ENCODE assay signal across 8 mouse cellular contexts in genomic region chr19:57357811-57358210, GRCm38 (mm10). TPM values are rescaled to one million over a fixed set of nuclear protein-coding genes. Genes with fewer than 3 reads are reported as not detected.
DNase-seq lines count a peak whose midpoint lies in the region; ATAC-seq and TF ChIP-seq lines count a peak whose summit lies in the region.
"Had no signal": no experiment of that assay in that cellular context is flagged by ENCODE, and none has a peak within 500 bp of the region (broad histone marks: within the 10 kb centered on the region; RNA-seq: fewer than 3 reads in every experiment).

No protein-coding gene starts in this region.

- no peak for TF ChIP-seq POLR2A in thymus, adult 2 months (IDR thresholded peaks at IDR 0.05; ENCODE audit: control insufficient read depth, extremely low read depth, insufficient read depth, low read length, poor library complexity)

- no peak for TF ChIP-seq CTCF in thymus, adult 2 months (IDR thresholded peaks at IDR 0.05; ENCODE audit: borderline replicate concordance, control insufficient read depth, extremely low read depth, insufficient read depth, low read length, poor library complexity)

- ATAC-seq in hindbrain, embryonic 15.5 days (ENCODE audit: low FRiP score, low read depth): no peak
- ATAC-seq in hindbrain, embryonic 13.5 days (ENCODE audit: low FRiP score): no peak
- no peak for ATAC-seq in intestine, embryonic 16.5 days
- ATAC-seq: midbrain, embryonic 13.5 days had no signal

- no peak overlapping the region for H3K9ac ChIP-seq in hindbrain, embryonic 15.5 days
- H3K9ac ChIP-seq in hindbrain, embryonic 13.5 days: no peak overlapping the region
- no peak overlapping the region for H3K9ac ChIP-seq in intestine, embryonic 16.5 days (ENCODE audit: low read depth, low read length)
- H3K9ac ChIP-seq: midbrain, embryonic 13.5 days had no signal

- H3K27ac ChIP-seq in hindbrain, embryonic 15.5 days (replicated peaks): no peak overlapping the region
- no peak overlapping the region for H3K27ac ChIP-seq in hindbrain, embryonic 13.5 days
- H3K27ac ChIP-seq in thymus, adult 2 months (ENCODE audit: control insufficient read depth, insufficient read depth, low read length): peak overlapping the region; percentile 90
- H3K27ac ChIP-seq in intestine, embryonic 16.5 days (ENCODE audit: low read length): peak overlapping the region; percentile 57; the same call in 1 of the 2 replicates
- H3K27ac ChIP-seq: midbrain, embryonic 13.5 days had no signal

- H3K27me3 ChIP-seq in hindbrain, embryonic 15.5 days: no peaks in the 10 kb centered on the region
- H3K27me3 ChIP-seq in hindbrain, embryonic 13.5 days: no peaks in the 10 kb centered on the region
- no peaks in the 10 kb centered on the region for H3K27me3 ChIP-seq in thymus, adult 2 months (ENCODE audit: control insufficient read depth, insufficient read depth, low read length)
- no peaks in the 10 kb centered on the region for H3K27me3 ChIP-seq in intestine, embryonic 16.5 days (replicated peaks; ENCODE audit: control insufficient read depth, insufficient read depth, low read length)
- H3K27me3 ChIP-seq: midbrain, embryonic 13.5 days had no signal

- DNase-seq in thymus, adult 2 months: no peak
- no peak for DNase-seq in thymus, postnatal 10 days (ENCODE audit: low spot score in 2 of 2)
- DNase-seq in embryo, embryonic 10 days (ENCODE audit: low spot score): no peak
- DNase-seq in spleen, postnatal 10 days (ENCODE audit: low spot score in 2 of 2): no peak

- peaks cover 29% of the 10 kb centered on the region for H3K4me1 ChIP-seq in hindbrain, embryonic 15.5 days (replicated peaks)
- H3K4me1 ChIP-seq in hindbrain, embryonic 13.5 days (replicated peaks): peaks cover 31% of the 10 kb centered on the region
- H3K4me1 ChIP-seq in thymus, adult 2 months (replicated peaks; ENCODE audit: control insufficient read depth, insufficient read depth, low read length): peaks cover 43% of the 10 kb centered on the region
- peaks cover 23% of the 10 kb centered on the region for H3K4me1 ChIP-seq in intestine, embryonic 16.5 days (ENCODE audit: control insufficient read depth, insufficient read depth, low read length)

- no peak overlapping the region for H3K4me3 ChIP-seq in hindbrain, embryonic 15.5 days
- no peak overlapping the region for H3K4me3 ChIP-seq in hindbrain, embryonic 13.5 days
- peak overlapping the region; percentile 63 for H3K4me3 ChIP-seq in thymus, adult 2 months (ENCODE audit: control insufficient read depth, insufficient read depth, low read length)
- H3K4me3 ChIP-seq in intestine, embryonic 16.5 days (ENCODE audit: low read length): 0 out of 2 replicates have a peak overlapping the region, but pooled peaks have one; percentile 1
- H3K4me3 ChIP-seq: midbrain, embryonic 13.5 days had no signal

- 92% methylated on average over 5 of the region's 5 CpGs for WGBS in hindbrain, embryonic 15.5 days
- WGBS in hindbrain, embryonic 13.5 days: 86% methylated on average over 5 of the region's 5 CpGs
- 81% methylated on average over 5 of the region's 5 CpGs for WGBS in thymus, adult 2 months
- WGBS in intestine, embryonic 16.5 days: 78% methylated on average over 5 of the region's 5 CpGs

- no peaks in the 10 kb centered on the region for H3K36me3 ChIP-seq in hindbrain, embryonic 15.5 days
- no peaks in the 10 kb centered on the region for H3K36me3 ChIP-seq in hindbrain, embryonic 13.5 days
- H3K36me3 ChIP-seq in thymus, adult 2 months (ENCODE audit: control insufficient read depth, insufficient read depth, low read length): no peaks in the 10 kb centered on the region
- no peaks in the 10 kb centered on the region for H3K36me3 ChIP-seq in intestine, embryonic 16.5 days (ENCODE audit: control insufficient read depth, insufficient read depth, low read length)
- H3K36me3 ChIP-seq: midbrain, embryonic 13.5 days had no signal

- H3K4me2 ChIP-seq in hindbrain, embryonic 15.5 days: peak overlapping the region; percentile 54; the same call in 1 of the 2 replicates
- no peak overlapping the region for H3K4me2 ChIP-seq in hindbrain, embryonic 13.5 days
- no peak overlapping the region for H3K4me2 ChIP-seq in intestine, embryonic 16.5 days (ENCODE audit: low read depth, low read length)
- H3K4me2 ChIP-seq: midbrain, embryonic 13.5 days had no signal

- H3K9me3 ChIP-seq in hindbrain, embryonic 15.5 days: no peaks in the 10 kb centered on the region
- H3K9me3 ChIP-seq in hindbrain, embryonic 13.5 days: no peaks in the 10 kb centered on the region
- no peaks in the 10 kb centered on the region for H3K9me3 ChIP-seq in intestine, embryonic 16.5 days (ENCODE audit: control insufficient read depth, low read length)
- H3K9me3 ChIP-seq: midbrain, embryonic 13.5 days had no signal

RNA-seq across cellular contexts. Expression of gene Fam160b1, which starts 2.7 kb away (rescaled TPM):
- 12.1 and 12.7 TPM in 2 replicates for polyA plus RNA-seq in hindbrain, embryonic 15.5 days (2015; fragmentation: Nextera tagmentation; extraction: Ambion mirVana)
- polyA plus RNA-seq in hindbrain, embryonic 13.5 days (2015; fragmentation: Nextera tagmentation; extraction: Ambion mirVana): 13.5 and 13.7 TPM in 2 replicates
- 26.1 and 28.3 TPM in 2 replicates for polyA plus RNA-seq in thymus, adult 2 months (2012; rRNA removed)
- 9.9 and 11.8 TPM in 2 replicates for polyA plus RNA-seq in intestine, embryonic 16.5 days (2015; fragmentation: Nextera tagmentation; extraction: Ambion mirVana)

RNA-seq across cellular contexts. Expression of gene Ablim1, which starts 43.1 kb away (rescaled TPM):
- polyA plus RNA-seq in hindbrain, embryonic 15.5 days (2015; fragmentation: Nextera tagmentation; extraction: Ambion mirVana): 56.9 and 63.2 TPM in 2 replicates
- 37.9 and 40.2 TPM in 2 replicates for polyA plus RNA-seq in hindbrain, embryonic 13.5 days (2015; fragmentation: Nextera tagmentation; extraction: Ambion mirVana)
- polyA plus RNA-seq in thymus, adult 2 months (2012; rRNA removed): 216 and 231 TPM in 2 replicates
- polyA plus RNA-seq in intestine, embryonic 16.5 days (2015; fragmentation: Nextera tagmentation; extraction: Ambion mirVana): 29.2 and 32.0 TPM in 2 replicates

Comparison
In these comparisons a context has a peak if more than half of its experiments do, and no peak if none do; other contexts are left out.
1. H3K27ac ChIP-seq: peak in thymus, adult 2 months (single experiment) and intestine, embryonic 16.5 days (single experiment); none in hindbrain, embryonic 15.5 days (single experiment) and hindbrain, embryonic 13.5 days (single experiment).
2. H3K4me3 ChIP-seq: peak in thymus, adult 2 months (single experiment) and intestine, embryonic 16.5 days (single experiment); none in hindbrain, embryonic 15.5 days (single experiment) and hindbrain, embryonic 13.5 days (single experiment).